Mouse (Mus musculus) midbrain, postnatal 0 days (tissue): ENCODE results near the gene Gprc5c. TPM values are rescaled to one million over a fixed set of nuclear protein-coding genes. Genes with fewer than 3 reads are reported as not detected.

Experiments used
- ATAC-seq: fragments of 200-750 bp; cut with Nextera tagmentation; 2 replicates; pipeline ENCODE4 v1.8.0; 2017; ENCODE audit warnings: moderate number of reproducible peaks, mild to moderate bottlenecking, moderate TSS enrichment, moderate library complexity; ENCODE audit not compliant: low FRiP score
- DNase-seq: peaks from one replicate; pipeline ENCODE4 v3.0.0-alpha.2; 2015; ENCODE audit warnings: low spot score
- H3K27ac ChIP-seq: fragments of 300-500 bp; sonication (generic); 2 replicates; pipeline ENCODE4 v1.5.1; 2014; ENCODE audit warnings: low read depth, mild to moderate bottlenecking, low read length, mixed read lengths
- H3K27me3 ChIP-seq: fragments of 300-500 bp; sonication (generic); 2 replicates; pipeline ENCODE4 v1.6.1; 2014; ENCODE audit warnings: low read length, control low read depth, mixed read lengths; ENCODE audit not compliant: insufficient read depth
- H3K36me3 ChIP-seq: fragments of 300-500 bp; sonication (generic); 2 replicates; pipeline ENCODE4 v1.6.1; 2014; ENCODE audit warnings: low read length, control low read depth, mixed read lengths; ENCODE audit not compliant: insufficient read depth
- H3K4me1 ChIP-seq: fragments of 300-500 bp; sonication (generic); 2 replicates; pipeline ENCODE4 v1.6.1; 2014; ENCODE audit warnings: mild to moderate bottlenecking, control low read depth, antibody characterized with exemption, low read length, mixed read lengths; ENCODE audit not compliant: insufficient read depth
- H3K4me2 ChIP-seq: fragments of 300-500 bp; sonication (generic); 2 replicates; pipeline ENCODE4 v1.6.1; 2014; ENCODE audit warnings: low read depth, mild to moderate bottlenecking, low read length, mixed read lengths; ENCODE audit not compliant: poor library complexity, severe bottlenecking
- H3K4me3 ChIP-seq: fragments of 300-500 bp; sonication (generic); 2 replicates; pipeline ENCODE4 v1.5.1; 2014; ENCODE audit warnings: low read depth, mild to moderate bottlenecking, low read length, moderate library complexity
- H3K9ac ChIP-seq: fragments of 300-500 bp; sonication (generic); replicated peaks from 2 replicates; pipeline ENCODE4 v1.6.1; 2014; ENCODE audit warnings: mild to moderate bottlenecking, low read length, moderate library complexity, mixed read lengths; ENCODE audit not compliant: poor library complexity, severe bottlenecking
- H3K9me3 ChIP-seq: fragments of 300-500 bp; sonication (generic); 2 replicates; pipeline ENCODE4 v1.6.1; 2016; ENCODE audit warnings: low read length, control low read depth
- CTCF ChIP-seq: IDR thresholded peaks from 2 replicates; pipeline ENCODE4 v1.5.1; 2016; ENCODE audit warnings: antibody characterized with exemption, mild to moderate bottlenecking
- WGBS: fragments of 180-500 bp; shearing (Covaris S2); extraction: QIAGEN DNeasy Blood & Tissue Kit; methylation state at CpG from one replicate; pipeline ENCODE4 v1.1.7; 2014; 5-methylcytosine and 5-hydroxymethylcytosine counted together
- polyA plus RNA-seq: library from polyadenylated mRNA; unstranded; fragments of >200 nt; fragmentation: Nextera tagmentation; extraction: Ambion mirVana; gene quantifications from 2 replicates; pipeline ENCODE4 v1.2.1, GENCODE M21; 2015
- total RNA-seq: library from RNA; depleted of rRNA; stranded (reverse); fragments of >200 nt; gene quantifications from 2 replicates; pipeline ENCODE4 v1.2.3, GENCODE M21; 2014

The Gprc5c gene
- total and polyA plus RNA-seq, 2 experiments from 2014 or later = 5.7 to 12.8 TPM

DNA sequence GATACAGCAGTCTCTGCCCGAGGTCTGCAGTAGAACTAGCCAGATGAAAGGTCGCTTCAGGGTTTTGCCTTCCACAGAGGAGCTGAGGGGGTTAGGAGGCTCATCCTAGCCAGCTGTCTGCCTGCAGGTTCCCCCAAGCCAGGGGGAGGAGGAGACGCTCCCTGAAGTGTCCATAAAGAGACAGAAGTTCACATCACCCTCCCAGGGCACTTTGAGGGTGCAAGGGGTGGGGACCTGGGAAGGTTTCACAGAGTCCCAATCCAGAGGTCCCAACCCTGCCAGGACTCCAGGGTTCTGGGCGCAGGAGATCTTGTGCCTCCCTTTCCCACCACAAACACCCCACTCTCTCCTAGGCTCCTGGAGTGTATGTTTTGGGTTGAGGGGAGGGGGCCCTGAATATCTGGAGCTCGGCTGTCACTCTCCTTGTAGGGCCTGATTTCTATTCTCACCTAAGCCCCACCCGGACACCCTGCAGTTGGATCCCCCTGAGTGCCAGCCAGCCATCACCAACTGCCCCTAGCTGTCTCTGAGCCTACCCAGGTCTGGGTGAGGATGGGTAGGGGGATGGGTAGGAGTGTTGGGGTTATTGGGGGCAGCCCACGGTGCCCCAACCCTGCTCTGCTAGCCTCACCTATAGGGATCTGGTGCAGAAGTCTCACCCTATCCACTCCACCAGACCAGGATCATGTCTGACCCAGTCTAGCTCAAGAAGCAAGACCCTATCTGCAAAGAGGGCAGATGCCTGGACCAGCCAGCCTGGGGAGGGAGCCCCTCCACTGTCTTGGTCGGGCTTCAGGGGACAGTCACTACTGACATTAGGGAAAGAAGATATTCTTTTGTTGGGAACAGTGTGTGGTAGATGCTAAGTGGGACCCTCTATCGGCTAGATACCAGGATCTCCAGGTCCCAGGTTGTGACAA is 23.5 kb downstream of the Gprc5c start:
- H3K9ac ChIP-seq = no peak overlapping the region
- H3K27me3 ChIP-seq = no peaks in the 10 kb centered on the region
- no peak overlapping the region for H3K27ac ChIP-seq
- H3K4me1 ChIP-seq = no peaks in the 10 kb centered on the region
- H3K36me3 ChIP-seq = no peaks in the 10 kb centered on the region
- H3K4me2 ChIP-seq = no peak overlapping the region
- ATAC-seq (no peak), DNase-seq (no peak)
- no peaks in the 10 kb centered on the region for H3K9me3 ChIP-seq
- 56% methylated on average over 9 of the region's 9 CpGs for WGBS
- TF ChIP-seq CTCF = no peak
- no peak overlapping the region for H3K4me3 ChIP-seq

DNA sequence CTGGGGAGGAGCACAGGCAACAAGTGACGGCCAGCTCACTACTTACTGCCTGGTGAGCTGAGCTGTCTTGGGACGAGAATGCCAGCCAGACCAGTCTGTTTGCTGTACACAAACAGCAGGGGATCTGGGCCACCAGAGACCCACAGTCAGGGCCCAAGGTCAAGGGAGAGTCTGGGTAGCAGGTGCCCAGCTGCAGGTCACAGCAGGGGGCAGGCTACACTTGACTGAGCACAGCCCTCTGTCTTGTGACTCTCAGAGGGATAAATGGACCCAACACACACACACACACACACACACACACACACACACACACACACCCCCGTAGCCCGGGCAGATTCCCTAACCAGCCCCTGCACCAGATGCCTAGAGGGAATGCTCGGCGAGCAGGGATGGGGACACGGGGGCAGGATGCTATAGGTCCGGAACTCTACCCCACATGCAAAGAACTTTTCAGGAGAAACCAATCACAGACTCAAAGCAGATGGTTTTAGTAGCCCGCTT is 24.4 kb downstream of the Gprc5c start:
- WGBS = 20% methylated on average over 9 of the region's 9 CpGs
- H3K4me3 ChIP-seq = no peak overlapping the region
- ATAC-seq (no peak), DNase-seq (no peak)
- H3K4me2 ChIP-seq = no peak overlapping the region
- H3K9me3 ChIP-seq = no peaks in the 10 kb centered on the region
- H3K4me1 ChIP-seq = no peaks in the 10 kb centered on the region
- no peak overlapping the region for H3K27ac ChIP-seq
- no peak for TF ChIP-seq CTCF
- H3K9ac ChIP-seq = no peak overlapping the region
- H3K36me3 ChIP-seq = no peaks in the 10 kb centered on the region
- H3K27me3 ChIP-seq = no peaks in the 10 kb centered on the region

DNA sequence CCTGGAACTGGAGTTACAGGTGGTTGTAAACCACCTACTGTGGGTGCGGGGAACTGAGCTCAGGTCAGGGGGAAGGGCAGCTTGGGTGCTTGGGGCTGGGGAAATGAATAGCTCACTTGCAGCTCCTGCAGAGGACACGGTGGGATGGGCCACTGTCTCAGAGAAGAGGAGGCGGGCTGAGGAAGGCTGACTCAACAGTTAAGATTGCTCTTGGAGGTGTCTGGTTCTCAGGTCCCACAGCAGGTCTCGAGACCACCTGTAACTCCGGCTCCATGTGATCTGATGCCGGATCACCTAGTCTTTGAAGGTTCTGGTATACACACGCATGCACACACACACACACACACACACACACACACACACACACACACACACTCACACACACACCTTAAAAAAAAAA is 25.2 kb downstream of the Gprc5c start:
- 65% methylated on average over 7 of the region's 7 CpGs for WGBS
- H3K4me1 ChIP-seq = no peaks in the 10 kb centered on the region
- ATAC-seq (no peak), DNase-seq (no peak)
- no peak overlapping the region for H3K27ac ChIP-seq
- no peaks in the 10 kb centered on the region for H3K36me3 ChIP-seq
- H3K4me3 ChIP-seq = no peak overlapping the region
- H3K4me2 ChIP-seq = no peak overlapping the region
- H3K27me3 ChIP-seq = no peaks in the 10 kb centered on the region
- no peaks in the 10 kb centered on the region for H3K9me3 ChIP-seq
- no peak overlapping the region for H3K9ac ChIP-seq
- no peak for TF ChIP-seq CTCF

DNA sequence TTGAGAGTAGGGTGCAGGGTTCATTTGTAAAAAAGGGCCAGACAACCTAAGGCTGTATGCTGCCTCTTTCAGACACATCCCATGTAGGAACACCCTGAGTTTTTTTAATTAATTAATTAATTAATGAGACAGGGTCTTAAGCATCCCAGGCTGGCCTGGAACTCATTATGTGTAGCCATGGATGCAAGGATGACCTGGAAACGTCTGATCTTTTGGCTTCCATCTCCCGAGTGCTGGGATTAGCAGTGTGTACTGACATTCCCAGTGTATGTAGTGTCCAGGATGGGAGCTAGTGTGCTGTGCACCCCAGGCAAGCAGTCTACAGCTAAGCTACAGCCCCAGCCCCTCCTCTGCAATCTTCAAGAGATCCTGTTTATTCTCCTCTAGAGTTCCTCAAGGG is 25.7 kb downstream of the Gprc5c start:
- H3K4me1 ChIP-seq = no peaks in the 10 kb centered on the region
- no peaks in the 10 kb centered on the region for H3K27me3 ChIP-seq
- 38% methylated on average over 2 of the region's 2 CpGs for WGBS
- DNase-seq (no peak), ATAC-seq (no peak)
- H3K4me3 ChIP-seq = no peak overlapping the region
- H3K9me3 ChIP-seq = no peaks in the 10 kb centered on the region
- H3K4me2 ChIP-seq = no peak overlapping the region
- no peak overlapping the region for H3K27ac ChIP-seq
- no peak for TF ChIP-seq CTCF
- H3K9ac ChIP-seq = no peak overlapping the region
- H3K36me3 ChIP-seq = no peaks in the 10 kb centered on the region

DNA sequence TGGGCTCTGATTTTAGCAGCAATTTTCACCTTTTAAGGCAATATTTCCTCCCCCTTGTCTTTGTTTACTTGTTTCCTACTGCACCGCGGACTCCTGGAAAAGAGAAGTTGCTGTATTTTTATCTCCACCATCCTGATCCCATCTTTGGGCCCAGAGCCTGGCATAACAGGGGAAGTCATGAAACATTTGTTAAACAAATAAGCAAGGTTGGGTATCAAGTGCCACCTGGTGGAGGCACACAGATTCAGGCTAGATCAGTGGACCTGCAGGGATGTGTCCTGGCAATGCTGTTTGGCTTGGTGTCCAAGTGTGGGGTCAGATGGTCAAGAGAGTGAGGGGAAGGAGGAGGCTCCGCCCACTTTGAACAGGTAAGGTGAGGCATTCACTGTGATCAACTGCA is 26.2 kb downstream of the Gprc5c start:
- H3K4me2 ChIP-seq = no peak overlapping the region
- TF ChIP-seq CTCF = peak; percentile 85
- no peak overlapping the region; the same call in 1 of the 2 replicates for H3K27ac ChIP-seq
- no peaks in the 10 kb centered on the region for H3K27me3 ChIP-seq
- no peak overlapping the region for H3K9ac ChIP-seq
- DNase-seq (peak; percentile 73), ATAC-seq (no peak)
- H3K4me1 ChIP-seq = no peaks in the 10 kb centered on the region
- H3K4me3 ChIP-seq = no peak overlapping the region
- H3K36me3 ChIP-seq = no peaks in the 10 kb centered on the region
- no peaks in the 10 kb centered on the region for H3K9me3 ChIP-seq
- WGBS = 59% methylated on average over 3 of the region's 3 CpGs

DNA sequence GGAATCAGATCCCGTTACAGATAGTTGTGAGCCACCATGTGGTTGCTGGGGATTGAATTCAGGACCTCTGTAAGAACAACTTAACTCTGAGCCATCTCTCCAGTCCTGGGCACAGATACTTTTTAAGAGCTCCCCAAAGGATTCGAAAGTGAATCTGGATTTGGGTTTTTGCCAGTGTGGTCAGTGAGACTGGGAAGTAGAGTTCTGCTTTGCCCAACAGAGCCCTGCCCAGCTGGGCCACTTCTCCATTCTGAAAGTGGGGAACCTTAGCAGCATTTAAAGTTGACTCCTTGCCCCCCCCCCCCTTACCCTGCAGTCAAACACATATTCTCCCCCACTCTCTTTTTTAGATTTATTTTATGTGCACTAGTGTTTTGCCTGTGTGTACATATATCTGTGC is 28.7 kb downstream of the Gprc5c start:
- 82% methylated on average over 2 of the region's 2 CpGs for WGBS
- H3K4me1 ChIP-seq = no peaks in the 10 kb centered on the region
- DNase-seq (no peak), ATAC-seq (no peak)
- H3K36me3 ChIP-seq = no peaks in the 10 kb centered on the region
- no peak overlapping the region for H3K9ac ChIP-seq
- H3K4me3 ChIP-seq = no peak overlapping the region
- no peak overlapping the region for H3K27ac ChIP-seq
- no peaks in the 10 kb centered on the region for H3K9me3 ChIP-seq
- no peaks in the 10 kb centered on the region for H3K27me3 ChIP-seq
- H3K4me2 ChIP-seq = no peak overlapping the region
- no peak for TF ChIP-seq CTCF
